8 mouse cellular contexts compared by ENCODE assay signal in genomic region chr4:115737551-115738041, GRCm38 (mm10). TPM values are rescaled to one million over a fixed set of nuclear protein-coding genes. Genes with fewer than 3 reads are reported as not detected.
DNase-seq lines count a peak whose midpoint lies in the region; ATAC-seq and TF ChIP-seq lines count a peak whose summit lies in the region.

TSS of gene Efcab14 (plus strand) at chr4:115737744.

- H3K9ac ChIP-seq in ES-E14 (ENCODE audit: insufficient read depth, low read depth, low read length, poor library complexity, severe bottlenecking): peak within 1 kb of the TSS; percentile 97
- peak within 1 kb of the TSS; percentile 75 for H3K9ac ChIP-seq in forebrain, embryonic 15.5 days (replicated peaks)

- H3K9me3 ChIP-seq in ES-E14 (ENCODE audit: control insufficient read depth, insufficient read depth, low read depth, low read length): no peaks in the 10 kb centered on the region
- H3K9me3 ChIP-seq in forebrain, embryonic 15.5 days: no peaks in the 10 kb centered on the region

- under 1% methylated on average over 45 of the region's 45 CpGs for WGBS in forebrain, embryonic 15.5 days
- 0% methylated on average over 45 of the region's 45 CpGs for WGBS in lung, adult 2 months

- peak within 1 kb of the TSS; percentile 62 for H3K4me2 ChIP-seq in forebrain, embryonic 15.5 days (replicated peaks)

- intact Hi-C loops in heart, postnatal 25 days (cut with DNase I): loop anchor here (5.0 kb wide), 3 partner anchors 50 to 105 kb away; partner anchors contain the start of gene Mob3c

- no peak for TF ChIP-seq CTCF in lung, adult 2 months (IDR thresholded peaks at IDR 0.05; ENCODE audit: insufficient read depth, low read length)

- H3K4me3 ChIP-seq in ES-E14 (ENCODE audit: insufficient read depth in 1 of 2, low read depth in 1 of 2, low read length in 2 of 2, poor library complexity in 1 of 2, severe bottlenecking in 1 of 2): peak within 1 kb of the TSS; percentile 92 to 99
- H3K4me3 ChIP-seq in forebrain, embryonic 15.5 days: peak within 1 kb of the TSS; percentile 73
- peak within 1 kb of the TSS; percentile 67 for H3K4me3 ChIP-seq in lung, adult 2 months (replicated peaks; ENCODE audit: extremely low read depth, low read depth, low read length)

- peaks cover 8% of the 10 kb centered on the region; the same call in 1 of the 2 replicates for H3K36me3 ChIP-seq in ES-E14 (ENCODE audit: control insufficient read depth, insufficient read depth, low read length, poor library complexity, severe bottlenecking)
- peaks cover 14% of the 10 kb centered on the region for H3K36me3 ChIP-seq in forebrain, embryonic 15.5 days

- in situ Hi-C loops in ES-E14 (cut with MboI; ENCODE audit: low sequenced_read_pairs in 2 of 2, unreplicated experiment in 2 of 2): loop anchor here (10.0 to 25.0 kb wide), 3 partner anchors 157 to 250 kb away; partner anchors contain the start of gene 6430628N08Rik (in 1 of the 2)

- H3K4me1 ChIP-seq in ES-E14 (ENCODE audit: control insufficient read depth in 2 of 2, insufficient read depth in 2 of 2, low read length in 2 of 2, poor library complexity in 1 of 2): peaks cover 2 to 7% of the 10 kb centered on the region in 2 experiments; a peak in 2 of 4 replicates
- peaks cover 22% of the 10 kb centered on the region for H3K4me1 ChIP-seq in forebrain, embryonic 15.5 days
- peaks cover 6% of the 10 kb centered on the region; the same call in 1 of the 2 replicates for H3K4me1 ChIP-seq in lung, adult 2 months (ENCODE audit: control insufficient read depth, insufficient read depth, low read length)

- peak; percentile 100 for ATAC-seq in forebrain, embryonic 15.5 days (replicated peaks)
- ATAC-seq in neutrophil, adult 5-6 weeks (ENCODE audit: extremely low read depth, insufficient number of reproducible peaks, low FRiP score, poor library complexity, severe bottlenecking): peak; percentile 91

- peaks cover 7% of the 10 kb centered on the region; the same call in 1 of the 2 replicates for H3K27me3 ChIP-seq in forebrain, embryonic 15.5 days

- peak within 1 kb of the TSS; percentile 43; the same call in 1 of the 2 replicates for H3K27ac ChIP-seq in ES-E14 (ENCODE audit: insufficient read depth, low read depth, low read length, poor library complexity, severe bottlenecking)
- H3K27ac ChIP-seq in forebrain, embryonic 15.5 days (replicated peaks): peak within 1 kb of the TSS; percentile 84

- TF ChIP-seq POLR2A in lung, adult 2 months (IDR thresholded peaks at IDR 0.05; ENCODE audit: borderline replicate concordance, extremely low read depth, low read depth, low read length): peak; percentile 60; the same call in 1 of the 2 replicates

- DNase-seq in ES-E14 (ENCODE audit: low read depth, low spot score): peak; percentile 97
- DNase-seq in cerebellum, adult 11-12 months: peak; percentile 97
- DNase-seq in heart, postnatal 25 days (ENCODE audit: low spot score): peak; percentile 98
- DNase-seq in layer of hippocampus, adult 18-20 months (ENCODE audit: low spot score in 2 of 2): peak; percentile 93 to 97
- DNase-seq in lung, adult 2 months: peak; percentile 99
- peak; percentile 91 to 92 for DNase-seq in thymus, adult 18-20 months

TF ChIP-seq in ES-E14, 5 proteins besides CTCF, POLR2A, EP300 and RAD21:
- TF ChIP-seq ZC3H11A (IDR thresholded peaks at IDR 0.05; ENCODE audit: borderline replicate concordance, low read depth, low read length): no peak
- peak; percentile 73; the same call in 1 of the 2 replicates for TF ChIP-seq HCFC1 (IDR thresholded peaks at IDR 0.05; ENCODE audit: borderline replicate concordance, insufficient read depth, low read length)
- no peak for TF ChIP-seq ZNF384 (IDR thresholded peaks at IDR 0.05; ENCODE audit: low read depth, low read length)
- TF ChIP-seq MAFK (IDR thresholded peaks at IDR 0.05; ENCODE audit: insufficient read depth, low read depth, low read length): 0 out of 2 replicates have a peak, but pooled peaks have one; percentile 5

RNA-seq across cellular contexts. Expression of gene Efcab14, which starts in this region (rescaled TPM):
- 17.1 and 20.2 TPM in 2 replicates for total RNA-seq in ES-E14 (2012; rRNA removed)
- polyA plus RNA-seq in forebrain, embryonic 15.5 days (2015; fragmentation: Nextera tagmentation; extraction: Ambion mirVana): 19.6 and 20.2 TPM in 2 replicates
- total RNA-seq in heart, postnatal 25 days (2021): 10 to 100 TPM; 33.4 to 37.0 TPM
- 10 to 100 TPM; 53.6 to 56.3 TPM for total RNA-seq in layer of hippocampus, adult 18-20 months (2021)
- 32.5 and 33.5 TPM in 2 replicates for polyA plus RNA-seq in lung, adult 2 months (2012; rRNA removed)
- 49.6 and 52.4 TPM in 2 replicates for total RNA-seq in neutrophil, adult 5-6 weeks (2017)

Comparison
In these comparisons a context has a peak if more than half of its experiments do, and no peak if none do; other contexts are left out.
1. Peak in every context shown above with its lines: DNase-seq, ATAC-seq, H3K4me3 ChIP-seq and H3K27ac ChIP-seq.